21 mouse cellular contexts compared by ENCODE assay signal in the genomic region with DNA sequence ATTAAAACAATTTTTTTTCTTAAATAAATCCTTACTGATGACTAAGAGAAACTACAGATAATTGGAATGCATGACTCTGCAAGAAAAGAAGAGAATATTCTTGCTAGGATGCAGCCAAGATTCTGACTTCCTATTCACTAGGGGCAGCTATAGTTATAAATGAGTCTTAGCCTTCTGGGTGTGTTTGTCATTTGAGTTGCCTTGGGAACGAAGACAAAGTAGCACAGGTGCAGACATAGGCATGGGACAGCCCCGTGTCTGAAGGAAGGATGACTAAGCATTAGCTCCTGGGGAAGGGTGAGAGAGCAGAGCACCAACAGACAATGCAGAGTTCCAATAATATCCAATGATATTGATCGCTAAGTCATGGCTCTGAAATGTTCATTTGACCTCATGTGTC.
A peak's percentile ranks its signal among the peaks of the same experiment; 100 is the strongest.
DNase-seq lines count a peak whose midpoint lies in the region; ATAC-seq and TF ChIP-seq lines count a peak whose summit lies in the region.
"Had no signal": no experiment of that assay in that cellular context is flagged by ENCODE, and none has a peak within 500 bp of the region (broad histone marks: within the 10 kb centered on the region; RNA-seq: fewer than 3 reads in every experiment).

No protein-coding gene starts in this region.

- no peak overlapping the region for H3K9ac ChIP-seq in forebrain, postnatal 0 days
- H3K9ac ChIP-seq: embryonic facial prominence, embryonic 12.5 days; heart, embryonic 15.5 days; limb, embryonic 13.5 days; liver, embryonic 15.5 days; neural tube, embryonic 15.5 days had no signal

- WGBS in hindbrain, embryonic 10.5 days: 86% methylated on average over 3 of the region's 3 CpGs
- WGBS in forebrain, postnatal 0 days: 77% methylated on average over 3 of the region's 3 CpGs

- H3K36me3 ChIP-seq in C2C12 (ENCODE audit: control insufficient read depth, insufficient read depth): no peaks in the 10 kb centered on the region
- H3K36me3 ChIP-seq in hindbrain, embryonic 10.5 days: no peaks in the 10 kb centered on the region
- H3K36me3 ChIP-seq in forebrain, postnatal 0 days (ENCODE audit: insufficient read depth): no peaks in the 10 kb centered on the region
- H3K36me3 ChIP-seq: embryonic facial prominence, embryonic 12.5 days; heart, embryonic 15.5 days; limb, embryonic 13.5 days; liver, embryonic 15.5 days; neural tube, embryonic 15.5 days had no signal

- H3K4me3 ChIP-seq in C2C12 (ENCODE audit: insufficient read depth, poor library complexity, severe bottlenecking): no peak overlapping the region
- H3K4me3 ChIP-seq in hindbrain, embryonic 10.5 days: no peak overlapping the region
- H3K4me3 ChIP-seq in forebrain, postnatal 0 days (ENCODE audit: low read depth, low read length): no peak overlapping the region
- H3K4me3 ChIP-seq: embryonic facial prominence, embryonic 12.5 days; heart, adult 2 months; heart, embryonic 15.5 days; limb, embryonic 13.5 days; liver, embryonic 15.5 days; neural tube, embryonic 15.5 days had no signal

- peak; percentile 76 for DNase-seq in heart, adult 11 months
- no peak for DNase-seq in heart, postnatal 4 days
- DNase-seq in T-cell, adult 2 months (ENCODE audit: low spot score): peak; percentile 28
- no peak for DNase-seq in hindbrain, embryonic 10.5 days (ENCODE audit: low spot score)
- no peak for DNase-seq in forebrain, postnatal 0 days
- DNase-seq in adipocyte (ENCODE audit: low spot score): no peak
- DNase-seq: adrenal gland, postnatal 14 days; cerebellum, adult 8-10 months; heart, adult 2 months; kidney, adult 18-20 months; kidney, postnatal 36 days; retina, postnatal 1 day; right cerebral cortex, postnatal 4 days had no signal

- H3K79me3 ChIP-seq in C2C12 (ENCODE audit: low read depth): no peaks in the 10 kb centered on the region

- H3K27me3 ChIP-seq in C2C12 (ENCODE audit: control insufficient read depth, insufficient read depth, insufficient read length): no peaks in the 10 kb centered on the region
- H3K27me3 ChIP-seq in hindbrain, embryonic 10.5 days (ENCODE audit: insufficient read depth, poor library complexity, severe bottlenecking): no peaks in the 10 kb centered on the region
- H3K27me3 ChIP-seq in forebrain, postnatal 0 days (ENCODE audit: insufficient read depth, low read length): no peaks in the 10 kb centered on the region
- H3K27me3 ChIP-seq: embryonic facial prominence, embryonic 12.5 days; heart, embryonic 15.5 days; limb, embryonic 13.5 days; liver, embryonic 15.5 days; neural tube, embryonic 15.5 days had no signal

- TF ChIP-seq CTCF in C2C12 (IDR thresholded peaks at IDR 0.05; ENCODE audit: control insufficient read depth, insufficient read depth, insufficient read length): no peak
- TF ChIP-seq CTCF in forebrain, postnatal 0 days (IDR thresholded peaks at IDR 0.05; ENCODE audit: low read depth): no peak

- H3ac ChIP-seq in C2C12 (ENCODE audit: control insufficient read depth, insufficient read length, low read depth): no peak overlapping the region

- ATAC-seq in megakaryocyte-erythroid progenitor cell, adult 5-6 weeks (replicated peaks; ENCODE audit: low FRiP score, low TSS enrichment, poor library complexity, severe bottlenecking): peak; percentile 61; the same call in 1 of the 2 replicates
- no peak for ATAC-seq in forebrain, postnatal 0 days

- H3K27ac ChIP-seq in hindbrain, embryonic 10.5 days: no peak overlapping the region
- no peak overlapping the region for H3K27ac ChIP-seq in forebrain, postnatal 0 days (ENCODE audit: low read depth, low read length)
- H3K27ac ChIP-seq: embryonic facial prominence, embryonic 12.5 days; heart, adult 2 months; heart, embryonic 15.5 days; limb, embryonic 13.5 days; liver, embryonic 15.5 days; neural tube, embryonic 15.5 days had no signal

- no peaks in the 10 kb centered on the region for H3K9me3 ChIP-seq in hindbrain, embryonic 10.5 days
- no peaks in the 10 kb centered on the region for H3K9me3 ChIP-seq in forebrain, postnatal 0 days (ENCODE audit: low read length)
- H3K9me3 ChIP-seq: embryonic facial prominence, embryonic 12.5 days; heart, embryonic 15.5 days; limb, embryonic 13.5 days; liver, embryonic 15.5 days; neural tube, embryonic 15.5 days had no signal

- no peak overlapping the region for H3K4me2 ChIP-seq in forebrain, postnatal 0 days (ENCODE audit: low read depth)
- H3K4me2 ChIP-seq: embryonic facial prominence, embryonic 12.5 days; heart, embryonic 15.5 days; limb, embryonic 13.5 days; liver, embryonic 15.5 days; midbrain, embryonic 11.5 days; neural tube, embryonic 15.5 days had no signal

- peaks cover 5% of the 10 kb centered on the region; the same call in 1 of the 2 replicates for H3K4me1 ChIP-seq in hindbrain, embryonic 10.5 days (replicated peaks)
- H3K4me1 ChIP-seq in forebrain, postnatal 0 days (ENCODE audit: insufficient read depth): no peaks in the 10 kb centered on the region
- H3K4me1 ChIP-seq: embryonic facial prominence, embryonic 12.5 days had no signal

- no peaks in the 10 kb centered on the region for H3K79me2 ChIP-seq in C2C12 (ENCODE audit: control insufficient read depth, insufficient read depth)

TF ChIP-seq in C2C12, 6 proteins besides CTCF, POLR2A, EP300 and RAD21:
- no peak for TF ChIP-seq MAX (IDR thresholded peaks at IDR 0.05)
- peak; percentile 85 for TF ChIP-seq MYOD1 (IDR thresholded peaks at IDR 0.05; ENCODE audit: control insufficient read depth, insufficient read length, low read depth)
- no peak for TF ChIP-seq FOSL1 (IDR thresholded peaks at IDR 0.05; ENCODE audit: insufficient read depth, low read length, poor library complexity, severe bottlenecking)

Comparison
In these comparisons a context has a peak if more than half of its experiments do, and no peak if none do; other contexts are left out.
1. DNase-seq: peak in heart, adult 11 months (single experiment) and T-cell, adult 2 months (single experiment); none in heart, postnatal 4 days (single experiment), hindbrain, embryonic 10.5 days (single experiment), forebrain, postnatal 0 days (single experiment) and adipocyte (single experiment).